Mouse (Mus musculus): ENCODE results near the gene Hip1. TPM values are rescaled to one million over a fixed set of nuclear protein-coding genes. Genes with fewer than 3 reads are reported as not detected.

The Hip1 gene
- total and polyA plus RNA-seq, 3 experiments, result 0.38 TPM; not detected in 2

DNA sequence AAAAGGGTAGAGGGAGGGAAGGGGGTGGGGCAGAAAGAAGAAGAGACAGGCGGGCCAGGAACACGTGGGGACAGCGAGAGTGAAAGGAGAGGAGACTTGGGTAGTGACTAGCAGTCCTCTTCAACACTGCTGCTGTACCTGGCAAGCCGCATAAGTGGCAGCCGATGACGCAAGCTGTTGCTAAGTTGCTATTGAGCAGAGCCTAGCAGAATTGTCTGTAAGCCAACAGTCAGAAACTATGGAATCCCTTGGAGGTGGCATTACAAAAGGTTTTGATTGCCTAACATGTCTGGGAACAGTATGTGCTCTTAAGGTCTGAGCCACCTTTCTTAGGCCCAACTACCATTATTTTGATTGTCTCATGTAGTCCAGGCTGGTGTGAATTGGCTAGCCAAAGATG is 176.6 kb downstream of the Hip1 start:
- peaks cover 32% of the 10 kb centered on the region for H3K36me3 ChIP-seq (replicated peaks)
- ATAC-seq (ENCODE audit: extremely low read depth, insufficient number of reproducible peaks, low FRiP score, poor library complexity, severe bottlenecking) (no peak), DNase-seq (ENCODE audit: low spot score) (no peak)
- H3K27me3 ChIP-seq (ENCODE audit: insufficient read depth, low read length), result peaks cover 17% of the 10 kb centered on the region
- H3K4me1 ChIP-seq (ENCODE audit: insufficient read depth, low read depth, low read length), result peaks cover 23% of the 10 kb centered on the region
- TF ChIP-seq GATA2 (IDR thresholded peaks at IDR 0.05; ENCODE audit: borderline replicate concordance, low read depth, low read length) (no peak), POLR2AphosphoS5 (IDR thresholded peaks at IDR 0.05; ENCODE audit: insufficient replicate concordance, low read depth, low read length) (no peak), CTCF (IDR thresholded peaks at IDR 0.05; ENCODE audit: low read depth, low read length) (no peak), GATA1 (IDR thresholded peaks at IDR 0.05; ENCODE audit: borderline replicate concordance, low read length) (no peak)
- no peak overlapping the region for H3K4me3 ChIP-seq (ENCODE audit: low read depth, low read length)
- H3K9me3 ChIP-seq (replicated peaks), result no peaks in the 10 kb centered on the region

DNA sequence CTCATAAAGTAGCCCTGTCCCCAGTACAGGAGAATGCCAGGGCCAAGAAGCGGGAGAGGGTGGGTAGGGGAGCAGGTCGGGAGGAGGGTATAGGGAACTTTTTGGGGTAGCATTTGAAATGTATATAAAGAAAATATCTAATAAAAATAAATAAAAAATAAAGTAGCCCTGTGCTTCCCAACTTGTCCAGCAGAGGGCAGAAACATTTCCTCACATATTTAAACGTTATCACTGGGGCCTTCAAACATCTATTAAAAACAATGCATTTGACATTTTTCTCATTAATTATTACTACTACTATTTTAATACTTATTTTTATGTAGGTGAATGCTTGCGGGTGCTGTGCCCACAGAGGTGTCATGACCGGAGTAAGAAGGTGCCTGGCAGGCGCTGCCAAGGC is 177.1 kb downstream of the Hip1 start:
- Histone ChIP-seq H3K36me3 (replicated peaks) (peaks cover 28% of the 10 kb centered on the region), H3K4me1 (ENCODE audit: insufficient read depth, low read depth, low read length) (peaks cover 23% of the 10 kb centered on the region), H3K9me3 (replicated peaks) (no peaks in the 10 kb centered on the region), H3K4me3 (ENCODE audit: low read depth, low read length) (no peak overlapping the region), H3K27me3 (ENCODE audit: insufficient read depth, low read length) (peaks cover 17% of the 10 kb centered on the region)
- ATAC-seq (ENCODE audit: extremely low read depth, insufficient number of reproducible peaks, low FRiP score, poor library complexity, severe bottlenecking), result no peak
- TF ChIP-seq GATA2 (IDR thresholded peaks at IDR 0.05; ENCODE audit: borderline replicate concordance, low read depth, low read length) (no peak), CTCF (IDR thresholded peaks at IDR 0.05; ENCODE audit: low read depth, low read length) (no peak), POLR2AphosphoS5 (IDR thresholded peaks at IDR 0.05; ENCODE audit: insufficient replicate concordance, low read depth, low read length) (no peak), GATA1 (IDR thresholded peaks at IDR 0.05; ENCODE audit: borderline replicate concordance, low read length) (no peak), TAL1 (conservative IDR thresholded peaks at IDR 0.05; ENCODE audit: low read depth, low read length) (no peak)
- no peak for DNase-seq (ENCODE audit: low spot score)

DNA sequence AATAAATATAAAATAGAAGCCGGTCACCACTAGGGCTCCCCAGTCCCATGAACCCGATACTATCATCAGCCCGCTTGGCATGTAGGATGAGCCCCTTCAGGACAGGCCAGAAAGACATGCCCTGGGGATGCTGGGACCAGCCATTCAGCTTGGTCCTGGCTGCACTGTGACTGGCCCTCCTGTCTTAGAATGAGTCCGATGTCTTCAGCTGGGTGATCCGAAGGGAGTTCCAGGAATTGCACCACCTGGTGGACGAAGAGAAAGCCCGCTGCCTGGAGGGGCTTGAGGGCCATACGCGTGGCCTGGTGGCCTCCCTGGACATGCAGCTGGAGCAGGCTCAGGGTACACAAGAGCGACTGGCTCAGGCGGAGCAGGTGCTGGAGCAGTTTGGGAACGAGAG is 181.4 kb downstream of the Hip1 start:
- DNase-seq (ENCODE audit: low spot score) (no peak), ATAC-seq (ENCODE audit: extremely low read depth, insufficient number of reproducible peaks, low FRiP score, poor library complexity, severe bottlenecking) (no peak)
- no peak for TF ChIP-seq TAL1 (conservative IDR thresholded peaks at IDR 0.05; ENCODE audit: low read depth, low read length)
- TF ChIP-seq CTCF (IDR thresholded peaks at IDR 0.05; ENCODE audit: low read depth, low read length), result no peak
- no peak for TF ChIP-seq GATA1 (IDR thresholded peaks at IDR 0.05; ENCODE audit: borderline replicate concordance, low read length)
- TF ChIP-seq GATA2 (IDR thresholded peaks at IDR 0.05; ENCODE audit: borderline replicate concordance, low read depth, low read length), result no peak
- no peak for TF ChIP-seq POLR2AphosphoS5 (IDR thresholded peaks at IDR 0.05; ENCODE audit: insufficient replicate concordance, low read depth, low read length)
- H3K36me3 ChIP-seq (replicated peaks), result peaks cover 6% of the 10 kb centered on the region
- H3K4me3 ChIP-seq (ENCODE audit: low read depth, low read length), result no peak overlapping the region
- H3K4me1 ChIP-seq (ENCODE audit: insufficient read depth, low read depth, low read length), result peaks cover 4% of the 10 kb centered on the region; the same call in 1 of the 2 replicates
- peaks cover 17% of the 10 kb centered on the region for H3K27me3 ChIP-seq (ENCODE audit: insufficient read depth, low read length)
- H3K9me3 ChIP-seq (replicated peaks), result no peaks in the 10 kb centered on the region

DNA sequence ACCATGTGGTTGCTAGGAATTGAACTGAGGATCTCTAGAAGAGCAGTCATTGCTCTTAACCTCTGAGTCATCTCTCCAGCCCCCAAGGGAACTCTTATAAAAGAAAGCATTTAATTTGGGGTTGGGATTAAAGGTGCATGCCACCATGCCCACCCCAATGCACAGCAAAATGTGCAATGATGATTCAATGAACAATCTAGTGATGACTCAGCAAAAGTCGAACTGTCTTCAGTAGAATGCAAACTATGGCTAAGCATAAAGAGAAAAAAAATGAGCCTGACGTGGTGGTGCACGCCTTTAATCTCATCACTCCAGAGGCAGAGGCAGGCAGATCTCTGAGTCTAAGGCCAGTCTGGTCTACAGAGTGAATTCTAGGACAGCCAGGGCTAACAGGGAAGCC is 182.3 kb downstream of the Hip1 start:
- no peaks in the 10 kb centered on the region for H3K9me3 ChIP-seq (replicated peaks)
- ATAC-seq (ENCODE audit: extremely low read depth, insufficient number of reproducible peaks, low FRiP score, poor library complexity, severe bottlenecking) (no peak), DNase-seq (ENCODE audit: low spot score) (no peak)
- H3K27me3 ChIP-seq (ENCODE audit: insufficient read depth, low read length), result peaks cover 17% of the 10 kb centered on the region
- no peak overlapping the region for H3K4me3 ChIP-seq (ENCODE audit: low read depth, low read length)
- peaks cover 3% of the 10 kb centered on the region; the same call in 1 of the 2 replicates for H3K4me1 ChIP-seq (ENCODE audit: insufficient read depth, low read depth, low read length)
- H3K36me3 ChIP-seq (replicated peaks), result peaks cover 4% of the 10 kb centered on the region
- no peak for TF ChIP-seq TAL1 (conservative IDR thresholded peaks at IDR 0.05; ENCODE audit: low read depth, low read length)
- TF ChIP-seq POLR2AphosphoS5 (IDR thresholded peaks at IDR 0.05; ENCODE audit: insufficient replicate concordance, low read depth, low read length), result no peak
- TF ChIP-seq CTCF (IDR thresholded peaks at IDR 0.05; ENCODE audit: low read depth, low read length), result no peak
- no peak for TF ChIP-seq GATA2 (IDR thresholded peaks at IDR 0.05; ENCODE audit: borderline replicate concordance, low read depth, low read length)
- no peak for TF ChIP-seq GATA1 (IDR thresholded peaks at IDR 0.05; ENCODE audit: borderline replicate concordance, low read length)

DNA sequence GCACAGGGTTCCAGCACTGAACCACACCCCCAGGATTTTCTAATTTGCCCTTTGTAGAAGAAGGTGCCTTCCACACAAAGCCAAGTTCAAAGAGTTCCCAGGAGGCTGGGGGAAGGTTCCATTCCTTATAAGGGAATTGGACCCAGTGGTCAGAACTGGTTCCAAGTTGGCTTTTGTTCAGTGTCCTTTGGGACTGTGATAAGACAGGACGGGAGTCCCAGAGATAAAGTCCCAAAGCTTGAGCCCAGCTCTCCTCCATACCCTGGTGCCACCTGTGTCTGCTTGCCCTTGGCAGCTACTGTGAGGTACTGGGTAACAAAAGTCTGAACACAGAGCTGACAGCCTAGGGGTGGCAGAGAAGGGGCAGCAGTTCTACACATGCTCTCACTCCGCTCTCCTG is 185.1 kb downstream of the Hip1 start:
- no peaks in the 10 kb centered on the region for H3K9me3 ChIP-seq (replicated peaks)
- no peaks in the 10 kb centered on the region for H3K36me3 ChIP-seq (replicated peaks)
- ATAC-seq (ENCODE audit: extremely low read depth, insufficient number of reproducible peaks, low FRiP score, poor library complexity, severe bottlenecking) (no peak), DNase-seq (ENCODE audit: low spot score) (no peak)
- TF ChIP-seq GATA2 (IDR thresholded peaks at IDR 0.05; ENCODE audit: borderline replicate concordance, low read depth, low read length), result no peak
- no peak for TF ChIP-seq CTCF (IDR thresholded peaks at IDR 0.05; ENCODE audit: low read depth, low read length)
- no peak for TF ChIP-seq POLR2AphosphoS5 (IDR thresholded peaks at IDR 0.05; ENCODE audit: insufficient replicate concordance, low read depth, low read length)
- TF ChIP-seq GATA1 (IDR thresholded peaks at IDR 0.05; ENCODE audit: borderline replicate concordance, low read length), result no peak
- TF ChIP-seq TAL1 (conservative IDR thresholded peaks at IDR 0.05; ENCODE audit: low read depth, low read length), result no peak
- H3K4me3 ChIP-seq (ENCODE audit: low read depth, low read length), result no peak overlapping the region
- H3K4me1 ChIP-seq (ENCODE audit: insufficient read depth, low read depth, low read length), result 0 out of 2 replicates have a peak, but pooled peaks cover 3% of the 10 kb centered on the region
- H3K27me3 ChIP-seq (ENCODE audit: insufficient read depth, low read length), result peaks cover 13% of the 10 kb centered on the region

DNA sequence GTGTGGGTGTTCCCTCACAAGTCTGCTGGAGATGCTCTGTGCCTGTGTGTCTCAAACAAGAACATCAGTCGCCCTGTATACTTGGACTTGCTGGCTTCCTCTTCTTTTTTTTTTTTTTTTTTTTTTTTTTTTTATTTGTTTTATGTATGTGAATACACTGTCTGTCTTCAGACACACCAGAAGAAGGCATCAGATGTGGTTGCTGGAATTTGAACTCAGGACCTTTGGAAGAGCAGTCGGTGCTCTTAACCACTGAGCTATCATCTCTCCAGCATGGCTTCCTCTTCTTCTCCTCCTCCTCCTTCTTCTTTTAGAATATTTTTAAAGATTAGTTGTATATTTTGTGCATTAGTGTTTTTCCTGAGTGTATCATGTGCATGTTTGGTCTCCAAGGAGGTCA is 187.4 kb downstream of the Hip1 start:
- TF ChIP-seq TAL1 (conservative IDR thresholded peaks at IDR 0.05; ENCODE audit: low read depth, low read length) (no peak), GATA1 (IDR thresholded peaks at IDR 0.05; ENCODE audit: borderline replicate concordance, low read length) (no peak), POLR2AphosphoS5 (IDR thresholded peaks at IDR 0.05; ENCODE audit: insufficient replicate concordance, low read depth, low read length) (no peak), CTCF (IDR thresholded peaks at IDR 0.05; ENCODE audit: low read depth, low read length) (no peak), GATA2 (IDR thresholded peaks at IDR 0.05; ENCODE audit: borderline replicate concordance, low read depth, low read length) (no peak)
- DNase-seq (ENCODE audit: low spot score) (no peak), ATAC-seq (ENCODE audit: extremely low read depth, insufficient number of reproducible peaks, low FRiP score, poor library complexity, severe bottlenecking) (no peak; the same call in 1 of the 2 replicates)
- no peaks in the 10 kb centered on the region for H3K36me3 ChIP-seq (replicated peaks)
- 0 out of 2 replicates have a peak, but pooled peaks cover under 1% of the 10 kb centered on the region for H3K4me1 ChIP-seq (ENCODE audit: insufficient read depth, low read depth, low read length)
- peaks cover 10% of the 10 kb centered on the region; the same call in 1 of the 2 replicates for H3K27me3 ChIP-seq (ENCODE audit: insufficient read depth, low read length)
- H3K4me3 ChIP-seq (ENCODE audit: low read depth, low read length), result no peak overlapping the region
- no peaks in the 10 kb centered on the region for H3K9me3 ChIP-seq (replicated peaks)

Other genes with a start within 250 kb of the Hip1 start
- not detected in 2 replicates for gene Fkbp6, start 195.1 kb downstream of the Hip1 start, total RNA-seq (2014; fragmentation: Nextera tagmentation)
- gene Fkbp6, start 195.1 kb downstream of the Hip1 start, total RNA-seq (2017), result not detected in 2 replicates
- not detected in 2 replicates for gene Fkbp6, start 195.1 kb downstream of the Hip1 start, polyA plus RNA-seq (2012)
- not detected in 2 replicates for gene Trim50, start 191.8 kb downstream of the Hip1 start, total RNA-seq (2014; fragmentation: Nextera tagmentation)
- 0.16 TPM in 1 of 2 replicates, not detected in the other for gene Trim50, start 191.8 kb downstream of the Hip1 start, total RNA-seq (2017)
- not detected in 2 replicates for gene Trim50, start 191.8 kb downstream of the Hip1 start, polyA plus RNA-seq (2012)
- 21.1 and 26.2 TPM in 2 replicates for gene Nsun5, start 175.2 kb downstream of the Hip1 start, total RNA-seq (2014; fragmentation: Nextera tagmentation)
- 26.7 and 27.6 TPM in 2 replicates for gene Nsun5, start 175.2 kb downstream of the Hip1 start, total RNA-seq (2017)
- gene Nsun5, start 175.2 kb downstream of the Hip1 start, polyA plus RNA-seq (2012), result 20.4 and 21.0 TPM in 2 replicates
- 105 and 123 TPM in 2 replicates for gene Pom121, start 150.6 kb downstream of the Hip1 start, total RNA-seq (2014; fragmentation: Nextera tagmentation)
- gene Pom121, start 150.6 kb downstream of the Hip1 start, total RNA-seq (2017), result 4.9 and 5.0 TPM in 2 replicates
- gene Pom121, start 150.6 kb downstream of the Hip1 start, polyA plus RNA-seq (2012), result 162 and 185 TPM in 2 replicates
- not detected in 2 replicates for gene Ccl26, start 18.4 kb upstream of the Hip1 start, total RNA-seq (2014; fragmentation: Nextera tagmentation)
- gene Ccl26, start 18.4 kb upstream of the Hip1 start, total RNA-seq (2017), result not detected in 2 replicates
- not detected in 2 replicates for gene Ccl26, start 18.4 kb upstream of the Hip1 start, polyA plus RNA-seq (2012)
- gene Ccl24, start 27.9 kb upstream of the Hip1 start, total RNA-seq (2014; fragmentation: Nextera tagmentation), result not detected in 2 replicates
- 0.12 TPM in 1 of 2 replicates, not detected in the other for gene Ccl24, start 27.9 kb upstream of the Hip1 start, total RNA-seq (2017)
- gene Ccl24, start 27.9 kb upstream of the Hip1 start, polyA plus RNA-seq (2012), result not detected in 2 replicates
- 21.1 and 29.4 TPM in 2 replicates for gene Rhbdd2, start 87.5 kb upstream of the Hip1 start, total RNA-seq (2014; fragmentation: Nextera tagmentation)
- 6.3 and 6.7 TPM in 2 replicates for gene Rhbdd2, start 87.5 kb upstream of the Hip1 start, total RNA-seq (2017)
- 9.8 and 15.5 TPM in 2 replicates for gene Rhbdd2, start 87.5 kb upstream of the Hip1 start, polyA plus RNA-seq (2012)
- gene Por, start 124.9 kb upstream of the Hip1 start, total RNA-seq (2014; fragmentation: Nextera tagmentation), result 26.7 and 38.1 TPM in 2 replicates
- 80.5 and 91.1 TPM in 2 replicates for gene Por, start 124.9 kb upstream of the Hip1 start, total RNA-seq (2017)
- gene Por, start 124.9 kb upstream of the Hip1 start, polyA plus RNA-seq (2012), result 90.4 and 112 TPM in 2 replicates
- gene Tmem120a, start 199.3 kb upstream of the Hip1 start, total RNA-seq (2014; fragmentation: Nextera tagmentation), result 8.5 and 17.8 TPM in 2 replicates
- 17.3 and 18.0 TPM in 2 replicates for gene Tmem120a, start 199.3 kb upstream of the Hip1 start, total RNA-seq (2017)
- gene Tmem120a, start 199.3 kb upstream of the Hip1 start, polyA plus RNA-seq (2012), result 13.3 and 14.2 TPM in 2 replicates
- gene Styxl1, start 233.3 kb upstream of the Hip1 start, total RNA-seq (2014; fragmentation: Nextera tagmentation), result 0.49 and 0.68 TPM in 2 replicates
- 0.12 TPM in 1 of 2 replicates, not detected in the other for gene Styxl1, start 233.3 kb upstream of the Hip1 start, total RNA-seq (2017)
- gene Styxl1, start 233.3 kb upstream of the Hip1 start, polyA plus RNA-seq (2012), result not detected in 2 replicates
- gene Mdh2, start 233.4 kb upstream of the Hip1 start, total RNA-seq (2014; fragmentation: Nextera tagmentation), result 200 and 245 TPM in 2 replicates
- 141 and 153 TPM in 2 replicates for gene Mdh2, start 233.4 kb upstream of the Hip1 start, total RNA-seq (2017)
- 664 and 799 TPM in 2 replicates for gene Mdh2, start 233.4 kb upstream of the Hip1 start, polyA plus RNA-seq (2012)